Mouse (Mus musculus) forebrain, embryonic 14.5 days (tissue): Measurements from ENCODE around the gene Ccdc102a. TPM values are rescaled to one million over a fixed set of nuclear protein-coding genes. Genes with fewer than 3 reads are reported as not detected.

Experiments used
- polyA plus RNA-seq: library from polyadenylated mRNA; unstranded; fragments of >200 nt; fragmentation: Nextera tagmentation; extraction: Ambion mirVana; gene quantifications from 2 replicates; pipeline ENCODE4 v1.2.1, GENCODE M21; 2014

Gene Ccdc102a
- polyA plus RNA-seq, 1 experiment from 2014 or later, result 6.9 TPM

Other genes starting within 250 kb of the Ccdc102a start
- gene Pllp, start 221.8 kb downstream of the Ccdc102a start, polyA plus RNA-seq, result 0.71 and 1.2 TPM in 2 replicates
- not detected in 2 replicates for gene Ccl22, start 172.5 kb downstream of the Ccdc102a start, polyA plus RNA-seq
- gene Cx3cl1, start 146.1 kb downstream of the Ccdc102a start, polyA plus RNA-seq, result 11.2 and 18.4 TPM in 2 replicates
- gene Ccl17, start 107.6 kb downstream of the Ccdc102a start, polyA plus RNA-seq, result 0.63 TPM in 1 of 2 replicates, not detected in the other
- 63.1 TPM in 2 replicates for gene Coq9, start 79.8 kb downstream of the Ccdc102a start, polyA plus RNA-seq
- 124 and 147 TPM in 2 replicates for gene Ciapin1, start 79.7 kb downstream of the Ccdc102a start, polyA plus RNA-seq
- gene Polr2c, start 60.6 kb downstream of the Ccdc102a start, polyA plus RNA-seq, result 163 and 174 TPM in 2 replicates
- gene Dok4, start 41.8 kb downstream of the Ccdc102a start, polyA plus RNA-seq, result 42.6 and 54.7 TPM in 2 replicates
- not detected in 2 replicates for gene Adgrg5, start 5.6 kb upstream of the Ccdc102a start, polyA plus RNA-seq
- 145 and 157 TPM in 2 replicates for gene Adgrg1, start 56.7 kb upstream of the Ccdc102a start, polyA plus RNA-seq
- gene Adgrg3, start 99.6 kb upstream of the Ccdc102a start, polyA plus RNA-seq, result 1.2 TPM in 2 replicates
- gene Drc7, start 137.0 kb upstream of the Ccdc102a start, polyA plus RNA-seq, result 0.71 and 1.2 TPM in 2 replicates
- 26.2 and 37.0 TPM in 2 replicates for gene Katnb1, start 163.1 kb upstream of the Ccdc102a start, polyA plus RNA-seq